Mouse (Mus musculus): ENCODE results near the gene Prr13. TPM values are rescaled to one million over a fixed set of nuclear protein-coding genes. Genes with fewer than 3 reads are reported as not detected.

Gene Prr13
- total RNA-seq, 1 experiment from 2014 or later, result 75.6 TPM

- DNase-seq, result no peak
Measured at GRCm38 (mm10) chr15:102503924-102504782, 45.3 kb downstream of the Prr13 start.

DNA sequence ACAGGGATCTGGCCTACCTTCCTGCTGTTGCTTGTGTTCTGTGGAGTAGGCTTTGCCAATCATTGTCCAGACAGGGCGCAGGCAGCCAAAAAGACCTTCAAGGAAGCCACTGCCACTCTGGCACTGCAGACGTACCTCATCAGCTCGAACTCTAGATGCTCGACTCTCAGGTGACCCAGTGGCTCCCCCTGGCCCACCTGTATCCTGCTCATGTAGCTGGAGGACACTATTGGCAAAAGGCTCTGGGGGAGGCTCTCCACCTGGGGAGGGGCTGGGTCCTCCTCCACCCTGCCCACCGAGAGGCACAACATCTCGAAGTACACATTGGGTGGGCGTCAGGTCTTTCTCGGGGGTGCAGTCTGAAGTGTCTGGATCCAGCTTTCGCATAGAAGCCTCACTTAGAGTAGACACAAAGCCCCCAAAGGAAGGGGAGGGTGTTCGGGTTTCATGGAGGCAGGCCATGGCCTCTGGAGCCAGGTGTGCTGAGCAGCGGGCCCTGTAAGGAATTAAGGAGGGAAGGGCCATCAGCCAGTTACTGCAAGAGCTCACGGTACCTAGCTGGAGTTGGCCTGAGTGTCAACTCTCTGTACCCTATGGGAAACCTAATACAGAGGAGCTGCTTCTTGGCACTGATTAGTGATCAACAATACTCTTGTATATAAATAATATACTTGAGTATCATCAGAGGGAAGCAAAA, 46.4 kb downstream of the Prr13 start:
- DNase-seq, result no peak

DNA sequence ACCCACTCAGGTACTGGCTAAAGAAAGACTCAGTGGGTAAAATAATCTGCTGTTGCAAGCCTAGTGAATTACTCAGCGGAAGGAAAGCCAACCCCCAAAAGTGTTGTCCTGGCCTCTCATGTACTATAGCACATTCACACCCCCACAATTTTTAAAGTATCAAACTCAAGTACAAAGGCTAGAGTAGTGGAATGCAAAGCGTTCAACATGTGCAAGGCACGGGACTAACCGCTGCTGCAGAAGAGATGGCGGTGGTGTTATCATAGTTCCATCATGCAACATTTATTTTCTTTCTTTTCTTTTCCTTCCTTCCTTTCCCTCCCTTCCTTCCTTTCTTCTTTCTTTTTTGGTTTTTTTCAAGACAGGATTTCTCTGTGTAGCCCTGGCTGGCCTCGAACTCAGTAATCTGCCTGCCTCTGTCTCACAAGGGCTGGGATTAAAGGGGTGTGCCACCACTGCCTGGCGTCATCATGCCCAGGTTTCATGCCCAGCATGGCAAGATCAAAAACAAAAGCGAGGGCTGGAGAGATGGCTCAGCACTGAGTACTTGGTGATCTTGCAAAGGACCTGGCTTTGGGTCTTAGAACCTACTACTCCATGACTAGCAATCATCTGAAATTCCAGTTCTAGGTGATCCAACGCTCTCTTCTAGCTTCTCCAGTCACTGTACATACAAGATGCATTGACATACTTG, 47.1 kb downstream of the Prr13 start:
- no peak for DNase-seq

DNA sequence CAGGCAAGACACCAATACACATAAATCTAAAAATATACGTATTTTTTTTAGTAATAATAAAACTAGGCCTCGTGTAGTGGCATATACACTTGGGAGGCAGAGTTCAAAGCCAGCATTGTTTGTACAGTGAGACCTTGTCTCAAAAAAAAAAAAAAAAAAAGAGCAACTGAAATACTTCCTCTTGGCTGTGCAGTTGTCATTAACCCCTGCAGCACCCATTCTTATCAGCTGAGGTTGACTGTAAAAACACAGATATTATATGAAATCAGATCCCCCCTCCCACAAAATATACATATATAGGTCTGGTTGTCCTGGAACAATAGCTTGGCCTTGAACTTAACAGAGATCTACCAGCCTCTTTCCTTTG, 47.6 kb downstream of the Prr13 start:
- no peak for DNase-seq

DNA sequence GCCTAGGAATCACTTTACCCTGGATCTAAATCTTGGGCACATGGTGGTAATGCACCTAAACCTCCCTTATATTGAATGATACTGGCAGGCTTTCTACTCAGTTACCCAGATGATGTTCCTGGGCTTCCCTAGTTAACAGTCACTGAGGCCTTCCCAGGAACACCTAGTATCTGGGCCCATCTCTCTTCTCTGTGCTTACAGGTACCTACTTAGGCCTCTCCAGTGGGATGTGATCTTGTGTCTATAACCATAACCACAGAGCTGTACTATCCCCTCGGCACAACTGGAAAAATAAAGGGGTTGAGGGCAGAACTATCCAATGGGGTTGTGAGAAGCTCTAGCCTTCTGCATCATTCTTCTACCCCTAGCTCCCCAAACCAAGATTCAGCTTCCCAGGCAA, 48.0 kb downstream of the Prr13 start:
- DNase-seq, result no peak

DNA sequence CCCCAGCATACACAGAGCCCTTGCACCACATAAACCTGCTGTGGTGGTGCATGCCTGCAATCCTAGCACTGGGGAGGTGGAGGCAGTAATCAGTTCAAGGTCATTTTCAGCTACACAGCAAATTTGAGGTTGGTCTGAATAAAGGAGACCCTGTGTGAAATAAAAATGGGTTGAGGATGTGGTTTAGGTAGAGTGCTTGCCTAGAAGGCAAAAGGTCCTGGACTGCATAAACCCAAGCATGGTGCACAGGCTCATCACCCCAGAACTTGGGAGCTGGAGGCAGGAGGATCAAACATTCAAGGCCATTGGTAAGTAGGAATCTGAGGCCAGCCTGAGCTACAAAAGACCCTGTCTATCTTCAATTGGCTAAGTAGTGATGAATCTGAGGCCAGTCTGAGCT, 48.7 kb downstream of the Prr13 start:
- DNase-seq, result no peak

- no peak for DNase-seq
Measured at GRCm38 (mm10) chr15:102508336-102508735, 49.5 kb downstream of the Prr13 start.

DNA sequence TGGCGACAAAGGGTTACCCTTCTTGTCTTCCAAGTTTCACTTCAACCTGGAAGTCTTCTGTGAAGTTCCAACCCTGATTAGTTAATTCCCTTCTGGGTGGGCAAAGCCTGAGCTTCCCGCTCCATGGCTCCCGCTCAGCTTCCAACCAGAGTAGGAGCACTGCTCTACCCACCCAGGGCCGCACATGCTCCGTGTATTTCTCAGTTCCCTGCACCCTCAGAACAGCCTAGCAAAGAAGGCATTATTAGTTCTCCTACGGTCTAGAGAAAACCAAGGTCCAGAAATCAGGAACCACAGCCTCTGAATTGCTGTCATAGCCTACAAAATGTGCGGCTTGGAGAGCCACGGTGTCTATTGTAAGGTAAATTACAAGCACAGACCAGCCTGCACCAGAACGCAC, 51.3 kb downstream of the Prr13 start:
- DNase-seq, result peak; percentile 45

DNA sequence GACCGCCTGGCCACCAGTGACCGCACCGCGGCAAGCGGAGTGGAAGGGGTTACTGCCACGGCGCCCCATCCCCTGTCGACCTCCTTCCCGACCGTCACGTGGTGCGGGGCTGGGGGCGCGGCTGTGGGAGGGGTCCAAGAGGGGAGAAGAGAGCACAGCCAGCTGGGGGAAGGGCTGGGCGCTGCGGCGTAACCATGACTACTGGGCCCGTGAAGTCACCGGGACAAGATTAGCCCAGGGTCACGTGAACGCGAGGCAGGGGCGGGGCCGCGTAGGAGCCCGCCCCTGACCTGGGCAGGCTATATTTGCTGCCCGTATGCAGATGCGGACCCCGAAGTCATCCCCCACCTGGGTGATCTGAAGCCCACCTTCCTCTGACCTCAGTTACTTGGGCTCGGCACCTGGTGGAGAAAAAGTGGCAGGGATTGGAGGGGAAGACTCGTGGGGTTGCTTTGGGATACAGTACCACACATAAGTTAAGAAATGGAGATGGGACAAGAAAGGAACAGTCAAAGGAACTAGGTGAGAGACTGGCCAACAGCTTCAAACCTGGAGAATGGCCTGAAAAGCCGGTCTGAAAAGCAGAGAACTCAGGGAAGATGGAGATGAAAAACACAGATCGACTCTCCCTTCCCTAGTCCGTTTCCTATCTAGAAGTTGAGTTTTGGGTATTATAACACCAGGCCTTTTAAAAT, 51.9 kb downstream of the Prr13 start:
- DNase-seq, result peak; percentile 94

GRCm38 (mm10) chr15:102511285-102511833, 52.5 kb downstream of the Prr13 start:
- no peak for DNase-seq

DNA sequence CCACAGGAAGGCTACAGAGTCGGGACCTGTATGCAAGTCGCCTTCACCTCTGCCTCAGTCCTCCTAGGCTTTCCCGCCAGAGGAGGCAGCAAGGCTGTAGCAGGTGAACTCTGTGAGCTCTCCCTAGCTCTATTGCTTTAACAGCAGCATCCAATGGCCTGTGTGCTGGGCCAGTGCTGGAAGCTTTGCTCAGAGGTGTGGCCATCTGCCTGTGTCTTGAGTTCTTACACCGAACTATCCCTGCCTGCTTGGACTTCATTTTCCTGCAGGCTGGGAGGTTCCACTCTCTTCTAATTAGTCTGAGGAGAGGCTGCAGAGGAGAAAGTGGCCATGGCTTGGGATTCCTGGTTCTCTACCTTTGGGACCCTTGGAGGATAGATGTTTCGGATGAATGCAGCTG, 53.2 kb downstream of the Prr13 start:
- DNase-seq, result no peak

Other genes starting within 250 kb of the Prr13 start
- gene Itgb7, start 227.1 kb upstream of the Prr13 start, total RNA-seq (2021), result 3.0 and 18.4 TPM in 2 replicates
- 25.5 and 27.8 TPM in 2 replicates for gene Rarg, start 201.5 kb upstream of the Prr13 start, total RNA-seq (2021)
- not detected in 2 replicates for gene Gm9918, start 188.5 kb upstream of the Prr13 start, total RNA-seq (2021)
- gene Mfsd5, start 179.6 kb upstream of the Prr13 start, total RNA-seq (2021), result 29.9 and 34.3 TPM in 2 replicates
- gene Espl1, start 162.8 kb upstream of the Prr13 start, total RNA-seq (2021), result 6.6 and 10.7 TPM in 2 replicates
- 330 and 361 TPM in 2 replicates for gene Pfdn5, start 132.9 kb upstream of the Prr13 start, total RNA-seq (2021)
- gene Myg1, start 127.3 kb upstream of the Prr13 start, total RNA-seq (2021), result 52.7 and 59.2 TPM in 2 replicates
- 22.5 and 23.2 TPM in 2 replicates for gene Aaas, start 108.3 kb upstream of the Prr13 start, total RNA-seq (2021)
- gene Sp7, start 91.8 kb upstream of the Prr13 start, total RNA-seq (2021), result not detected in 2 replicates
- 72.6 and 73.7 TPM in 2 replicates for gene Sp1, start 52.9 kb upstream of the Prr13 start, total RNA-seq (2021)
- gene Amhr2, start 13.7 kb upstream of the Prr13 start, total RNA-seq (2021), result 1.5 and 1.6 TPM in 2 replicates
- gene Pcbp2, start 11.5 kb downstream of the Prr13 start, total RNA-seq (2021), result 726 and 812 TPM in 2 replicates
- not detected in 2 replicates for gene Gm10337, start 44.7 kb downstream of the Prr13 start, total RNA-seq (2021)
- 8.2 and 9.4 TPM in 2 replicates for gene Map3k12, start 58.0 kb downstream of the Prr13 start, total RNA-seq (2021)
- gene Tarbp2, start 59.2 kb downstream of the Prr13 start, total RNA-seq (2021), result 34.2 and 35.0 TPM in 2 replicates
- gene Npff, start 65.9 kb downstream of the Prr13 start, total RNA-seq (2021), result 4.1 and 4.8 TPM in 2 replicates
- 2.8 TPM in 1 of 2 replicates, not detected in the other for gene Gm28047, start 166.0 kb downstream of the Prr13 start, total RNA-seq (2021)
- gene Atf7, start 166.4 kb downstream of the Prr13 start, total RNA-seq (2021), result 76.1 and 86.7 TPM in 2 replicates
- gene Atp5g2, start 213.3 kb downstream of the Prr13 start, total RNA-seq (2021), result 35.4 and 47.3 TPM in 2 replicates

Data from adrenal gland, postnatal 14 days (tissue).